Mouse (Mus musculus) G1E (cell line): Measurements from ENCODE around the gene Nfkb2.

ENCODE experiments used
- CTCF ChIP-seq: IDR thresholded peaks from 2 replicates; pipeline ENCODE4 v1.5.1; 2012; ENCODE audit warnings: low read depth, low read length, inconsistent platforms, mixed read lengths
- GATA1 ChIP-seq: IDR thresholded peaks from 2 replicates; pipeline ENCODE4 v1.6.1; 2012; ENCODE audit warnings: borderline replicate concordance, low read length, inconsistent platforms, mixed read lengths
- GATA2 ChIP-seq: IDR thresholded peaks from 2 replicates; pipeline ENCODE4 v1.6.1; 2012; ENCODE audit warnings: low read depth, low read length, inconsistent platforms, borderline replicate concordance
- POLR2AphosphoS5 ChIP-seq: IDR thresholded peaks from 2 replicates; pipeline ENCODE4 v1.6.1; 2012; ENCODE audit warnings: low read depth, low read length, inconsistent platforms; ENCODE audit not compliant: insufficient replicate concordance
- TAL1 ChIP-seq: conservative IDR thresholded peaks from 2 replicates; pipeline ENCODE4 v1.6.1; 2012; ENCODE audit warnings: low read depth, low read length, inconsistent platforms, mixed read lengths

- no peak for TF ChIP-seq CTCF
- no peak for TF ChIP-seq GATA1
- no peak for TF ChIP-seq POLR2AphosphoS5
- no peak for TF ChIP-seq TAL1
- no peak for TF ChIP-seq GATA2
Observed at GRCm38 (mm10) chr19:46300294-46301045, 3.6 kb upstream of the Nfkb2 start.
